Mouse (Mus musculus) stomach, embryonic 16.5 days (tissue): ENCODE measurements around the gene Ugt1a10. TPM values are rescaled to one million over a fixed set of nuclear protein-coding genes. Genes with fewer than 3 reads are reported as not detected.

Experiments
- ATAC-seq: fragments of 200-750 bp; cut with Nextera tagmentation; 2 replicates; pipeline ENCODE4 v1.8.0; 2017; ENCODE audit warnings: moderate number of reproducible peaks, moderate TSS enrichment; ENCODE audit not compliant: insufficient read depth, low FRiP score
- H3K27ac ChIP-seq: fragments of 300-500 bp; sonication (generic); 2 replicates; pipeline ENCODE4 v1.5.1; 2014; ENCODE audit warnings: low read length
- H3K27me3 ChIP-seq: fragments of 300-500 bp; sonication (generic); 2 replicates; pipeline ENCODE4 v1.6.1; 2014; ENCODE audit warnings: low read length, control low read depth, mixed read lengths; ENCODE audit not compliant: control insufficient read depth, insufficient read depth
- H3K36me3 ChIP-seq: fragments of 300-500 bp; sonication (generic); 2 replicates; pipeline ENCODE4 v1.6.1; 2014; ENCODE audit warnings: low read length; ENCODE audit not compliant: control insufficient read depth, insufficient read depth
- H3K4me1 ChIP-seq: fragments of 300-500 bp; sonication (generic); 2 replicates; pipeline ENCODE4 v1.6.1; 2014; ENCODE audit warnings: low read length, control low read depth, mixed read lengths; ENCODE audit not compliant: control insufficient read depth, insufficient read depth
- H3K4me2 ChIP-seq: fragments of 300-500 bp; sonication (generic); 2 replicates; pipeline ENCODE4 v1.6.1; 2014; ENCODE audit warnings: low read depth, low read length, mixed read lengths
- H3K4me3 ChIP-seq: fragments of 300-500 bp; sonication (generic); replicated peaks from 2 replicates; pipeline ENCODE4 v1.5.1; 2014; ENCODE audit warnings: mild to moderate bottlenecking, low read length
- H3K9ac ChIP-seq: fragments of 300-500 bp; sonication (generic); 2 replicates; pipeline ENCODE4 v1.6.1; 2014; ENCODE audit warnings: low read length
- H3K9me3 ChIP-seq: fragments of 300-500 bp; sonication (generic); replicated peaks from 2 replicates; pipeline ENCODE4 v1.6.1; 2016; ENCODE audit warnings: low read length, control low read depth; ENCODE audit not compliant: control insufficient read depth
- WGBS: fragments of 180-500 bp; shearing (Covaris S2); extraction: QIAGEN DNeasy Blood & Tissue Kit; methylation state at CpG from one replicate; pipeline ENCODE4 v1.1.7; 2014; 5-methylcytosine and 5-hydroxymethylcytosine counted together
- polyA plus RNA-seq: library from polyadenylated mRNA; unstranded; fragments of >200 nt; fragmentation: Nextera tagmentation; extraction: Ambion mirVana; gene quantifications from 2 replicates; pipeline ENCODE4 v1.2.1, GENCODE M21; 2015

Ugt1a10 gene
- polyA plus RNA-seq, 1 experiment from 2014 or later = not detected

DNA sequence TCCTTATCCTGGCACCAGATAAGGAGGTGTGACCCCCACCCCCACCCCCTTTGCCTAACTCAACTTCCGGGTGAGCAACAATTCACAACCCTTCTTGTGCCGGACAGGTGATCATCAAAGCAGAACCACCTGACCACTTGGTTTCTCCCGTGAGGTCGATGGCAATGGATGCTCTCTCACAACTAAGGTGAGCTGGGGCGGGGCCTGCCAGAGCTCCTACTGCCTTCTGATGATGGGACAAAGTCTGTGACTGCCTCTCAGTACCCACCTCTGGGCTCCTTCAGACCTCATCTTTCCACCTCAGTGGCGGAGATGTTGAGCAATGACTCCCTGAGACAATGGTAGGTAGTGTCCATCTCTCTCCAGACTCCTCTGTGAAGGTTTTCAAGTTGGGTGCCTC is 190.7 kb downstream of the Ugt1a10 start:
- H3K4me1 ChIP-seq = no peaks in the 10 kb centered on the region
- H3K9ac ChIP-seq = no peak overlapping the region
- no peak overlapping the region for H3K4me2 ChIP-seq
- WGBS = 76% methylated on average over 6 of the region's 6 CpGs
- H3K27ac ChIP-seq = no peak overlapping the region
- no peak overlapping the region for H3K4me3 ChIP-seq
- H3K9me3 ChIP-seq = peaks cover 31% of the 10 kb centered on the region
- H3K27me3 ChIP-seq = no peaks in the 10 kb centered on the region
- no peaks in the 10 kb centered on the region for H3K36me3 ChIP-seq
- ATAC-seq = no peak

DNA sequence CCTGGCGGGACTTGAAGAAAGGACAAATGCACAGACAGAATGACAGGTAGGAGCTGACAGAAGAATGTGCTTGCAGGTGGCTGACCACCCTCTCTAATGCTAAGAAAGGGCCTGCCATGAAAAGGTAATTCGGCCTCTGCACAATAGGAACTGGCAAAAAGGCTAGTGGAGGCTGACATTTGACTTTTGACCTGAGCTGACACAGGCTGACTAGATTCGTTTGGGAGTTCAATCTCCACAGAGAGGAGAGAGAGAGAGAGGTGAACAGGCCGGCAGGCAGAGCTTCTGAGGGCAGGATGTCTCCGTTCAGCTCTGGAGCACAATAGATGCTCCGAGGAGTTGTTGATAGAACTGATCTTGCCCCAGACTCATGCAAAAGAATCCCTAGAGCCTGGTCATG is 191.2 kb downstream of the Ugt1a10 start:
- Histone ChIP-seq H3K4me2 (no peak overlapping the region), H3K9ac (no peak overlapping the region), H3K4me1 (no peaks in the 10 kb centered on the region), H3K9me3 (peaks cover 31% of the 10 kb centered on the region), H3K36me3 (no peaks in the 10 kb centered on the region), H3K4me3 (no peak overlapping the region), H3K27ac (no peak overlapping the region), H3K27me3 (no peaks in the 10 kb centered on the region)
- no peak for ATAC-seq
- 43% methylated on average over 6 of the region's 6 CpGs for WGBS

DNA sequence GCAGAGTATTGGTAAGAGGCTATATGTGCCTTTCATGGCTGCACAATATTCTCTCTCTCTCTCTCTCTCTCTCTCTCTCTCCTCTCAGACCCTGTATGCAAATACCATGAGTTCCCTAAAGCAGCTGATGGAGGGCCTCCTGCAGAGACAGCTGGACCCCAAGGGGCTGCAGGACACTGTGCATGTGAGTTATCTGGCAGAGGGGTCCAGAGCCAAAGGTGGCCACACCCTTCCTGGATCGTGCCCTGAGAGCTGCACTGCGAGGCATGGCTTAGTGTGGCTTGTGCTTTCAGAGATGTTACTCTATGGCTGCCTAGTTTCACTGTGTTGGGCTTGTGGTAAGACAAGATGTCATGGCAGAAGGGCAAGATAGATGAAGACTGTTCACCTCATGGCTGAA is 192.5 kb downstream of the Ugt1a10 start:
- H3K4me1 ChIP-seq = no peaks in the 10 kb centered on the region
- H3K4me3 ChIP-seq = no peak overlapping the region
- H3K27ac ChIP-seq = no peak overlapping the region
- H3K27me3 ChIP-seq = no peaks in the 10 kb centered on the region
- no peak overlapping the region for H3K4me2 ChIP-seq
- H3K9me3 ChIP-seq = peaks cover 35% of the 10 kb centered on the region
- no peak overlapping the region for H3K9ac ChIP-seq
- H3K36me3 ChIP-seq = no peaks in the 10 kb centered on the region
- WGBS = 48% methylated on average over 2 of the region's 2 CpGs
- no peak for ATAC-seq

DNA sequence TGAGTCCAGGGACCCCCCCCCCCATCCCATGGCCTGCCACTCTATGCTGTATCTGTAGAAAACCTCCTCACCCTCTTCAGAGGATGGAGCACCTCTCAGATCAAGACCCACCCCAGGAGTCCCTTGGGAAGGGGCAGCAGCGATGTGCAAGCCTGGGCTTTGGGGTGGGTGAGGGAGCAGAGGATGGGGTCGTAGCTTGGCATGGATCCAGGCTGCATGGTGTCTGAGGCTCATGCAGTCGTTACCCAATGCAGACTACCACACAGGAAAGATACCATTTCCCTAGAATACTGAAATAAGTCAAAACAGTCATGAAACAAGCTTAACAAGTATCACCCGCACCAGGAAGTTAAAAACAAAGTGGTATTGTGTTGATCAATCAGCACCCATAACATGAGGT is 193.5 kb downstream of the Ugt1a10 start:
- no peak overlapping the region for H3K4me3 ChIP-seq
- no peak overlapping the region for H3K4me2 ChIP-seq
- H3K4me1 ChIP-seq = no peaks in the 10 kb centered on the region
- H3K9me3 ChIP-seq = peaks cover 35% of the 10 kb centered on the region
- no peaks in the 10 kb centered on the region for H3K36me3 ChIP-seq
- H3K27ac ChIP-seq = no peak overlapping the region
- WGBS = 66% methylated on average over 4 of the region's 4 CpGs
- H3K9ac ChIP-seq = no peak overlapping the region
- H3K27me3 ChIP-seq = no peaks in the 10 kb centered on the region
- ATAC-seq = no peak

DNA sequence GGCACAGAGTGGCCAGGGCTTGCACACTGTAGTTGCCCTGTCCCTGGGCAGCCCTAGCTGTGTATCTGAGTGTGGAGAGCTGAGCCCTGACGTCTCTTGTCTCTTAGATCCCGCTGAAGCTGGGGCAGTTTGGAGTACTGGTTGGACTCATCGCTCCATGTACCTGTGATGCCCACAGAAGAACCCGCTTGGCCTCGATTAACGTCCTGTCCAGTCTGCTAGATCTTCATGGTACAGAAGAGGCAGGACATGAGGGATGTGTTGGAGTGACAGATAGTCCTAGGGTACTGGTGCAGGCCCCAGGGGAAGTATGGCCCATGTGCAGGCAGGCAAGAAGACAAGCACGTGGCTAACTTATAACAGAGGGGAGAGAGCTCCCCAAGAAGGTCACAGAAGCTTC is 194.4 kb downstream of the Ugt1a10 start:
- H3K9me3 ChIP-seq = peaks cover 38% of the 10 kb centered on the region
- no peak; the same call in 1 of the 2 replicates for ATAC-seq
- H3K4me2 ChIP-seq = no peak overlapping the region
- H3K4me1 ChIP-seq = no peaks in the 10 kb centered on the region
- no peaks in the 10 kb centered on the region for H3K27me3 ChIP-seq
- H3K36me3 ChIP-seq = no peaks in the 10 kb centered on the region
- 76% methylated on average over 7 of the region's 7 CpGs for WGBS
- no peak overlapping the region for H3K4me3 ChIP-seq
- no peak overlapping the region for H3K27ac ChIP-seq
- no peak overlapping the region for H3K9ac ChIP-seq

DNA sequence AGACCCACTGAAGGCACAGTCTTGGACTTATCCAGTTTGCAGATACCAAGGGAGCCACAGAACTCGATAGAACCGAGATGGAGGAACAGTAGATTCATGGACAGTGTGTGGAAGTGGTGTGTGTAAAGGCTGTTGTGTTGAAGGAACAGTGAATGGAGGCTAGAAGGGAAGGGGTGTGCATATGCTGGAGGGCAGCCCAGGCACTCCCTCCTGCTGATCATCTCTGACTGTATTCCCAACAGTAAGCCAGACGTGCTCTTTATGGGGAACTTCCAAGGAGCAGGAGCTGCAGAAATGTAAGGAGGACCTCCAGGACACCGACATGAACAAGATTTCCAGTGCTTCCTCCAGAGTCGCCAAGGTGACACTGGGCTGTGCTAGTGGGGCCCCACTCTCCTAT is 194.8 kb downstream of the Ugt1a10 start:
- Histone ChIP-seq H3K4me1 (no peaks in the 10 kb centered on the region), H3K36me3 (no peaks in the 10 kb centered on the region), H3K9ac (no peak overlapping the region), H3K4me3 (no peak overlapping the region), H3K4me2 (no peak overlapping the region), H3K27me3 (no peaks in the 10 kb centered on the region), H3K9me3 (peaks cover 41% of the 10 kb centered on the region), H3K27ac (no peak overlapping the region)
- 79% methylated on average over 5 of the region's 5 CpGs for WGBS
- ATAC-seq = no peak

DNA sequence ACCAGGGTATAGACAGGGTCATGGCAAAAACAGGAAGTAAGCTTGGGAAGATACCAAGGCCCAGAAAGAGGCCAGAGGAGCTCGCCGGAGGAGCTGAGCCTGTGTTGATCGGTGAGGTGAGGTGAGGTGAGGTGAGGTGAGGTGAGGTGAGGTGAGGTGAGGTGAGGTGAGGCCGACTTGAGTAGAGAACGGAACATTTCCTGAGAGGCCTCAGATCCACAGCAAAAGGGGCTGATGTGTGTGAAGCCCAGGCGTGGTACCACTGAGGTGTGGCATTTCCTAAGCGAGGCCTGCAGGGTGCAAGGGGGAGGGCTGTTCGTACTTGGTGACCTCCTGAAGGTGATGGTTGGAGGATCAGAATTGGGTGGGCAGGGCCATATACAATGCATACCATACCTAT is 197.9 kb downstream of the Ugt1a10 start:
- Histone ChIP-seq H3K4me2 (no peak overlapping the region), H3K4me3 (no peak overlapping the region), H3K9me3 (peaks cover 31% of the 10 kb centered on the region), H3K36me3 (no peaks in the 10 kb centered on the region), H3K9ac (no peak overlapping the region), H3K4me1 (no peaks in the 10 kb centered on the region), H3K27me3 (no peaks in the 10 kb centered on the region), H3K27ac (no peak overlapping the region)
- ATAC-seq = no peak
- 68% methylated on average over 8 of the region's 8 CpGs for WGBS

DNA sequence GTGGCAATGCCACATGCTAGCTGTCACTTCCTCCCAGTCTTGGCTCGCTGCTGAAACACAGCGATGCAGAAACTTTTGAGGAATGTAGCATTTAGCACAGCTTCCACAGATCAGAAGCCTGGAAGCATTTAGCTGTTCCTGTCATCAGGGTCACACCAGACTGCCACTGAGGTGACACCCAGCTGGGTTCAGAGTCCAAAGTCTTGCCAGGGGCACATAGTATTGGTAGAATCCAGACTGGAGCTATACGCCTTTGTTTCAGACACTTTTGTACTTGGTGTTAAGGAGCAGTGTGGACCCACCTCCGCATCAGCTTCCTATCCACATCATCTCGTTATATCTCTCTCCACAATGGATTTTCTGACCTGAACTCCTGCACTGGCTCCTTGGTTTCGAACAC is 198.4 kb downstream of the Ugt1a10 start:
- peaks cover 29% of the 10 kb centered on the region for H3K9me3 ChIP-seq

DNA sequence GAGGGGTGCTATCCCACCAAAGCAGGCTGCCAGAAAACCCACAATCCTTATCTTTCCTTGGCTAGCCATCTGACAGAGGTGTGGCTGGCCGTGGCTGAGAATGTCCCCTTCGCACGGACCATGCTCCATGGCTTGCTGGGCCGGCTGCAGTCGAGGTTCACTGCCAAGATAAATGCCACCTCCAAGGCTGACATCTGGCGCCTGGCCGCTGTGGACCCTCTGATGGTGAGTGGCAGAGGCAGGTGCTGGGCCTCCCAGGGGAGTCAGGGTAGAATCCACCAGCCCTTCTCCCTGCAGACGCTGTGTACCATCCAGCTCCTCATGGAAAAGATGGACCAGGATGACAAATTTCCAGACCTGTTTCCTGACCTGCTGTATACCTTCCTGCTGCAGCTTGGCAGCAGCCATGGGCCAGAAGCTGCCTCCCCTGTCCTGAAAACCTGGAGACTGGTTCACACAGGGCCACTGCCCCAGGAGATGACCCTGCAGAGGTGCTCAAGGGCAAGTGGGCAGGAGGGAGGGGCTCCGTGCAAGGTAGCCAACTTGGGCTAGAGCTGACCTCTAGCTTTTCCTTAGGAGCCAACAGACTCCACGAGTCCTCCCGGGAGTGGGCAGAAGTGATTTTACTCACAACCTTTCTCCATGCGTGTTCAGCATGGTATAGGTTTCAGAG is 199.7 kb downstream of the Ugt1a10 start:
- 85% methylated on average over 12 of the region's 12 CpGs for WGBS
- H3K9me3 ChIP-seq = peaks cover 23% of the 10 kb centered on the region

More for the DNA sequence above, 198.4 kb downstream of the Ugt1a10 start:
- no peaks in the 10 kb centered on the region for H3K4me1 ChIP-seq
- no peak overlapping the region for H3K4me2 ChIP-seq
- no peaks in the 10 kb centered on the region for H3K36me3 ChIP-seq
- WGBS = 71% methylated on average over 6 of the region's 6 CpGs
- H3K27me3 ChIP-seq = no peaks in the 10 kb centered on the region
- no peak for ATAC-seq
- H3K9ac ChIP-seq = no peak overlapping the region
- H3K27ac ChIP-seq = no peak overlapping the region
- no peak overlapping the region for H3K4me3 ChIP-seq

More for the DNA sequence above, 199.7 kb downstream of the Ugt1a10 start:
- H3K36me3 ChIP-seq = peaks cover 5% of the 10 kb centered on the region; the same call in 1 of the 2 replicates
- H3K27me3 ChIP-seq = no peaks in the 10 kb centered on the region
- H3K27ac ChIP-seq = no peak overlapping the region
- peaks cover 6% of the 10 kb centered on the region; the same call in 1 of the 2 replicates for H3K4me1 ChIP-seq
- H3K4me3 ChIP-seq = no peak overlapping the region
- H3K4me2 ChIP-seq = no peak overlapping the region
- no peak overlapping the region for H3K9ac ChIP-seq
- peak; percentile 0; the same call in 1 of the 2 replicates for ATAC-seq
